Mouse (Mus musculus): ENCODE results near the gene Lmnb2. TPM values are rescaled to one million over a fixed set of nuclear protein-coding genes. Genes with fewer than 3 reads are reported as not detected.

Gene Lmnb2
- polyA plus RNA-seq (2015; fragmentation: Nextera tagmentation; extraction: Ambion mirVana), result 20.9 and 25.2 TPM in 2 replicates

GRCm38 (mm10) chr10:80917779-80918434 lies at the start of gene Lmnb2:
Lmnb2 (minus strand) TSS chr10:80918245.

DNA sequence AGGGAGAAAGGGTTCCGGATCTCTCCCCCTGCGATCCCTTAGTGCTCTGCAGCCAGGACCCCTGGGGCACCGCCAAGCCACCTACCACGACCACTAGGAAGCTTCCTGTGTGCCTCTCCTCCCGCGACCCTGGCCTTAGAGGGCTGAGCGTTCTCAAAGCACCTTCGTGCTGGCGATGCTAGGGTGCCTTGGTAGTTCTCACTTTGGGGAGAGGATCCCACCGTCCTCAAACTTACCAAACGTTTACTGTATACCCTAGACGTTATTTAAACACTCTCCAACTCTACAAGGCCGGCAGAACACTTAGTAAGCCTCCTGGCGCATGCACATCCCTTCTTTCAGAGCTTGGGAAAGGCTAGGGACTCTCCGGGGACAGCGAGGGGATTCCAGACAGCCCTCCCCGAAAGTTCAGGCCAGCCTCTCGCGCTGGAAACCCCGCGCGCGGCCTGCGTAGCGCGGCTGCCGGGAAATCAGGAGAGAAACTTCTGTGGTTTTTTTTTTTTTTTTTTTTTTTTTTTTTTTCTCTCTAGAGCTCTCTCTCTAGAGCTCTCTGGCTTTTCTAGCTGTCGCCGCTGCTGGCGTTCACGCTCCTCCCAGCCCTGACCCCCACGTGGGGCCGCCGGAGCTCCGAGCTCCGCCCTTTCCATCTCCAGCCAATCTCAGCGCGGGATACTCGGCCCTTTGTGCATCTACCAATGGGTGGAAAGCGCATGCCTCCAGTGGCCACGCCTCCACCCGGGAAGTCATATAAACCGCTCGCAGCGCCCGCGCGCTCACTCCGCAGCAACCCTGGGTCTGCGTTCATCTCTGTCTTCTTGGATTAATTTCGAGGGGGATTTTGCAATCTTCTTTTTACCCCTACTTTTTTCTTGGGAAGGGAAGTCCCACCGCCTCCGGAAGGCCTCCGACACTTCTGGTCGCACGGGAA lies 11.5 kb upstream of the Lmnb2 start, which contains the start of gene Gadd45b:
TSS of gene Gadd45b (plus strand) at position 775 of the 928 bp plus-strand sequence.

DNA sequence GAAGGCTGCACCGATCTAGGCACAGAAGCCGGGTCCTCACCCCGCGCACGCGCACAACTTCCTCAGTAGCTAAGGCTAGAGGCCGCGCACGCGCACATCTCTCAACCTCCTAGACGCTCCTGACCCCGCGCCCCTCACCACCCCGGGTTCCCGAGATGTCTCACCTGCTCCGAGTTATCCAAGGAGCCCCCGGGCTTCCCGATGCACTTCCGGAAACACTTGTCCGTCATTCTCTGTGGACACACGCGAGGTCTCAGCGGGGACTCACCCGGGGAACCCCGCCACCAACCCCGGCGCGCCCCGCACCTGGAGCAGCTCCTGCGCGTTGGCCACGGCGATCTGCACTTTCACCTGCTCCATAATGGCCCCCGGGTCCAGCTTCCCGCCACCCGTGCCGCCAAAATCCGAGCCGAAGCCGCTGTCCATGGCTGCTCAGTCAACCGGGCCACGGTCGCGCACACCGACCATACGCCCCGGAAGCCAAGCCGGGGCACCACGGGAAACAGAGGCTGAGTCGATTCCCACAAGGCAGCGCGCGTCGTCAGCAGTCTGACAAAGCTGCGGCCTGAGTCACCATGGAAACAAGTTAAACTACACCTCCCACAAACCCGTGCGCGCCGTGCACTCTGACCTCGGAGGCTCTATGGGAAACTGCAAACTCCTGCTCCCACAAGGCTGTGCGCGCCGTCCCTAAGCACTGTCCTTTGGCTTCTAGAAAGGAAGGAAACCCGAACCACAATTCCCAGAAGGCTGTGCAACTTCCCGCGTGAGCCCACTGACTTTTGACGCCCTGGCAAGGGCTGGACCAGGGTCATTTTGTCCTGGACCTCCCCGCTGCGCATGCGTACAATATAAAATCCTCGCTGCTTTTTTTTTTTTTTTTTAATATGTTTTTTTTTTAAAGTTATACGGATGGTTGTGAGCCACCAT lies 17.5 kb downstream of the Lmnb2 start, which contains the start of gene Timm13:
TSS of gene Timm13 (minus strand) at position 652 of the 930 bp plus-strand sequence.

GRCm38 (mm10) chr10:80871581-80871980 lies 46.5 kb downstream of the Lmnb2 start, which contains the start of gene Tmprss9:
Tmprss9 (plus strand) TSS chr10:80871848.

DNA sequence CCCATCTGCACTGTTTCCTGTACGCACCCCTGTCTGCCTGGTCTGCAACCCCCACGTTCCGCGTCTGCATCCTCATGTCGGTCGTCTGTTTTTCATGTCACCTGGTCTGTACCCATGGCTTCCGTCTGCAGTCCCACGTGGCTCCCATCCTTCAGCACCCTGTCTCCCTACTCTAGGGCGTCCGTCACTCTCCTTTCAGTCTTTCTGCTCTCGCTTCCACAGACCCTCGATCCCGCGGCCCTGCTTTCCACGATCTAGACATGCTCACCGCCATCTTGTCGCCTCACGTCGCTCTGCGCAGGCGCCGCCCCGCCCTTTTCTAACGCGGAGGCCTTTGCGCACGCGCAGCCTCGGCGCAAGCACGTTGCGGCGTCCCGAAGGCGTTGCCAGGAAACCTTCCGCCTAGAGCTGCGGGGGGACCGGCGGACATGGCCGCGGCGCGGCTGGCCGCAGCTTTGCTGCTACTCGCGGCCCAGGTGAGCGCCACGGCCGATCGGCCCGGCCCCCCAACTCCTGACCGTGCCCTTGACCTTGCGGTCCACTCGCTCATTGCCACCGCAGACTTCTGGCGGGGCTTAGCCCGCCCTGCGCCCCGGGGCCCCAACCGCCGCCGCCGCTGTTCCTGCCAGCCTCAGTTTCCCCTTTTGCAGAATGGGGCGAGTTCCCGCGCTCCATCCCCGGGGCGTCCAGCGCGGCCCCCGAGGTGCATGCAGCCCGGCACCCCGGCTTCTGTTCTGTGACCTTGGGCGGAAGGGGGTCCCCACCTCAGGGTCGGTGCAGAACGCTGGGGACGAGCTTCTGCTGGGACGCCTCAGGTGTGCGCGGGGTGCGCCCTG lies 62.9 kb downstream of the Lmnb2 start, which contains the start of the genes Lsm7 and Sppl2b:
TSS of gene Lsm7 (minus strand) at position 297 of the 836 bp plus-strand sequence.
TSS of gene Sppl2b (plus strand) at position 363 of the 836 bp plus-strand sequence.

Other genes with a start within 250 kb of the Lmnb2 start
- gene Mknk2, start 240.1 kb downstream of the Lmnb2 start, polyA plus RNA-seq (2015; fragmentation: Nextera tagmentation; extraction: Ambion mirVana), result 39.0 and 43.5 TPM in 2 replicates
- 38.3 and 41.4 TPM in 2 replicates for gene Mob3a, start 216.3 kb downstream of the Lmnb2 start, polyA plus RNA-seq (2015; fragmentation: Nextera tagmentation; extraction: Ambion mirVana)
- 42.0 and 58.3 TPM in 2 replicates for gene Izumo4, start 216.1 kb downstream of the Lmnb2 start, polyA plus RNA-seq (2015; fragmentation: Nextera tagmentation; extraction: Ambion mirVana)
- gene Ap3d1, start 176.0 kb downstream of the Lmnb2 start, polyA plus RNA-seq (2015; fragmentation: Nextera tagmentation; extraction: Ambion mirVana), result 107 and 110 TPM in 2 replicates
- 11.0 and 15.3 TPM in 2 replicates for gene Dot1l, start 163.0 kb downstream of the Lmnb2 start, polyA plus RNA-seq (2015; fragmentation: Nextera tagmentation; extraction: Ambion mirVana)
- 44.2 and 49.1 TPM in 2 replicates for gene Sf3a2, start 120.0 kb downstream of the Lmnb2 start, polyA plus RNA-seq (2015; fragmentation: Nextera tagmentation; extraction: Ambion mirVana)
- 108 and 123 TPM in 2 replicates for gene Plekhj1, start 119.6 kb downstream of the Lmnb2 start, polyA plus RNA-seq (2015; fragmentation: Nextera tagmentation; extraction: Ambion mirVana)
- 0.21 and 0.27 TPM in 2 replicates for gene Amh, start 113.0 kb downstream of the Lmnb2 start, polyA plus RNA-seq (2015; fragmentation: Nextera tagmentation; extraction: Ambion mirVana)
- 2.4 and 2.7 TPM in 2 replicates for gene Jsrp1, start 104.7 kb downstream of the Lmnb2 start, polyA plus RNA-seq (2015; fragmentation: Nextera tagmentation; extraction: Ambion mirVana)
- gene Oaz1, start 91.6 kb downstream of the Lmnb2 start, polyA plus RNA-seq (2015; fragmentation: Nextera tagmentation; extraction: Ambion mirVana), result 1,152 and 1,281 TPM in 2 replicates
- 28.9 and 30.1 TPM in 2 replicates for gene Lingo3, start 74.2 kb downstream of the Lmnb2 start, polyA plus RNA-seq (2015; fragmentation: Nextera tagmentation; extraction: Ambion mirVana)
- gene Lsm7, start 63.0 kb downstream of the Lmnb2 start, polyA plus RNA-seq (2015; fragmentation: Nextera tagmentation; extraction: Ambion mirVana), result 271 and 277 TPM in 2 replicates
- 79.8 and 90.2 TPM in 2 replicates for gene Sppl2b, start 63.0 kb downstream of the Lmnb2 start, polyA plus RNA-seq (2015; fragmentation: Nextera tagmentation; extraction: Ambion mirVana)
- gene Tmprss9, start 46.4 kb downstream of the Lmnb2 start, polyA plus RNA-seq (2015; fragmentation: Nextera tagmentation; extraction: Ambion mirVana), result 0.10 and 0.27 TPM in 2 replicates
- 389 and 390 TPM in 2 replicates for gene Timm13, start 17.3 kb downstream of the Lmnb2 start, polyA plus RNA-seq (2015; fragmentation: Nextera tagmentation; extraction: Ambion mirVana)
- gene Gadd45b, start 11.8 kb upstream of the Lmnb2 start, polyA plus RNA-seq (2015; fragmentation: Nextera tagmentation; extraction: Ambion mirVana), result 9.8 and 11.4 TPM in 2 replicates
- gene Gng7, start 96.7 kb upstream of the Lmnb2 start, polyA plus RNA-seq (2015; fragmentation: Nextera tagmentation; extraction: Ambion mirVana), result 26.8 and 31.7 TPM in 2 replicates
- 70.0 and 88.4 TPM in 2 replicates for gene Diras1, start 107.4 kb upstream of the Lmnb2 start, polyA plus RNA-seq (2015; fragmentation: Nextera tagmentation; extraction: Ambion mirVana)
- 36.6 and 41.3 TPM in 2 replicates for gene Slc39a3, start 119.2 kb upstream of the Lmnb2 start, polyA plus RNA-seq (2015; fragmentation: Nextera tagmentation; extraction: Ambion mirVana)
- gene Sgta, start 141.9 kb upstream of the Lmnb2 start, polyA plus RNA-seq (2015; fragmentation: Nextera tagmentation; extraction: Ambion mirVana), result 246 and 290 TPM in 2 replicates
- gene Thop1, start 151.8 kb upstream of the Lmnb2 start, polyA plus RNA-seq (2015; fragmentation: Nextera tagmentation; extraction: Ambion mirVana), result 37.7 and 40.4 TPM in 2 replicates
- gene Creb3l3, start 180.6 kb upstream of the Lmnb2 start, polyA plus RNA-seq (2015; fragmentation: Nextera tagmentation; extraction: Ambion mirVana), result 0.50 and 0.69 TPM in 2 replicates
- gene Map2k2, start 187.7 kb upstream of the Lmnb2 start, polyA plus RNA-seq (2015; fragmentation: Nextera tagmentation; extraction: Ambion mirVana), result 208 and 228 TPM in 2 replicates
- gene Zbtb7a, start 217.0 kb upstream of the Lmnb2 start, polyA plus RNA-seq (2015; fragmentation: Nextera tagmentation; extraction: Ambion mirVana), result 19.7 and 21.3 TPM in 2 replicates
- 34.5 and 40.4 TPM in 2 replicates for gene Pias4, start 249.7 kb upstream of the Lmnb2 start, polyA plus RNA-seq (2015; fragmentation: Nextera tagmentation; extraction: Ambion mirVana)

Measured in neural tube, postnatal 0 days (tissue).